Mouse (Mus musculus): Measurements from ENCODE around the gene Pkp1. TPM values are rescaled to one million over a fixed set of nuclear protein-coding genes. Genes with fewer than 3 reads are reported as not detected.

The Pkp1 gene
- polyA plus RNA-seq, 1 experiment from 2014 or later: 0.08 TPM

DNA sequence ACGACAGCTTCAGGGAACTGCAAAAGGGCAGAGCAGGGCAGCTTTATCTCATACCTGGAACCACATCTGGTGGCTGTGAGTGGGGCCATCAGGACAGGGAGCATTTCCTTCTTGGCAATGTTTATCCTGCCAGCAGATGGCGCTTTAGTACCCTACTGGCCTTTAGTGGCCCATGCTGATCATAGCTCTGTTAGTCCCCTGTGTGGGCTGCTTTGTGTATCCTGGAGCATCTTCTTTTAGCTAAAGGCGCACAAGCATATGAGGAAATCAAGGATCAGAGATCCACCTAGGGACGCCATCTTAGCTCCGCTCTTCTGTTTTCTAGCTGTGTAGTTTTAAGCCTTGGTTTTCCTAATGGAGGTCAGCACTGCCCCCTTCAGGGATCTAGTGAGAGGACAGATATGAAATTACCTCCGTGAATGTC lies 71.9 kb downstream of the Pkp1 start:
- Histone ChIP-seq H3K9ac (ENCODE audit: low read length) (no peak overlapping the region), H3K4me3 (ENCODE audit: low read depth, low read length) (no peak overlapping the region), H3K36me3 (ENCODE audit: control insufficient read depth, insufficient read depth, low read length) (no peaks in the 10 kb centered on the region), H3K4me1 (replicated peaks; ENCODE audit: control insufficient read depth, insufficient read depth, low read length) (peaks cover 7% of the 10 kb centered on the region), H3K27ac (ENCODE audit: low read depth) (no peak overlapping the region), H3K27me3 (replicated peaks; ENCODE audit: control insufficient read depth, insufficient read depth, low read length) (no peaks in the 10 kb centered on the region), H3K9me3 (ENCODE audit: control insufficient read depth, low read length) (no peaks in the 10 kb centered on the region), H3K4me2 (ENCODE audit: low read length) (no peak overlapping the region)
- ATAC-seq (replicated peaks; ENCODE audit: low FRiP score, low TSS enrichment, low read depth) (no peak), DNase-seq (ENCODE audit: low spot score) (peak; percentile 78)
- 25% methylated on average over 6 of the region's 6 CpGs for WGBS

- H3K4me3 ChIP-seq (ENCODE audit: low read depth, low read length): no peak overlapping the region
- H3K36me3 ChIP-seq (ENCODE audit: control insufficient read depth, insufficient read depth, low read length): no peaks in the 10 kb centered on the region
- no peak overlapping the region for H3K4me2 ChIP-seq (ENCODE audit: low read length)
- ATAC-seq (replicated peaks; ENCODE audit: low FRiP score, low TSS enrichment, low read depth): no peak
- H3K9ac ChIP-seq (ENCODE audit: low read length): no peak overlapping the region
- no peaks in the 10 kb centered on the region for H3K9me3 ChIP-seq (ENCODE audit: control insufficient read depth, low read length)
- no peak overlapping the region for H3K27ac ChIP-seq (ENCODE audit: low read depth)
- 86% methylated on average over 5 of the region's 5 CpGs for WGBS
- H3K27me3 ChIP-seq (replicated peaks; ENCODE audit: control insufficient read depth, insufficient read depth, low read length): no peaks in the 10 kb centered on the region
- peaks cover 2% of the 10 kb centered on the region for H3K4me1 ChIP-seq (replicated peaks; ENCODE audit: control insufficient read depth, insufficient read depth, low read length)
- no peak for DNase-seq (ENCODE audit: low spot score)
Observed at GRCm38 (mm10) chr1:135846632-135847031, 72.4 kb downstream of the Pkp1 start.

GRCm38 (mm10) chr1:135844481-135844880 lies 74.5 kb downstream of the Pkp1 start:
- no peaks in the 10 kb centered on the region for H3K36me3 ChIP-seq (ENCODE audit: control insufficient read depth, insufficient read depth, low read length)
- no peak overlapping the region for H3K4me2 ChIP-seq (ENCODE audit: low read length)
- WGBS: 63% methylated on average over 6 of the region's 6 CpGs
- H3K4me1 ChIP-seq (replicated peaks; ENCODE audit: control insufficient read depth, insufficient read depth, low read length): peaks cover 2% of the 10 kb centered on the region; the same call in 1 of the 2 replicates
- no peak overlapping the region for H3K4me3 ChIP-seq (ENCODE audit: low read depth, low read length)
- ATAC-seq (replicated peaks; ENCODE audit: low FRiP score, low TSS enrichment, low read depth) (no peak), DNase-seq (ENCODE audit: low spot score) (no peak)
- no peak overlapping the region for H3K9ac ChIP-seq (ENCODE audit: low read length)
- no peaks in the 10 kb centered on the region for H3K27me3 ChIP-seq (replicated peaks; ENCODE audit: control insufficient read depth, insufficient read depth, low read length)
- no peak overlapping the region for H3K27ac ChIP-seq (ENCODE audit: low read depth)
- no peaks in the 10 kb centered on the region for H3K9me3 ChIP-seq (ENCODE audit: control insufficient read depth, low read length)

DNA sequence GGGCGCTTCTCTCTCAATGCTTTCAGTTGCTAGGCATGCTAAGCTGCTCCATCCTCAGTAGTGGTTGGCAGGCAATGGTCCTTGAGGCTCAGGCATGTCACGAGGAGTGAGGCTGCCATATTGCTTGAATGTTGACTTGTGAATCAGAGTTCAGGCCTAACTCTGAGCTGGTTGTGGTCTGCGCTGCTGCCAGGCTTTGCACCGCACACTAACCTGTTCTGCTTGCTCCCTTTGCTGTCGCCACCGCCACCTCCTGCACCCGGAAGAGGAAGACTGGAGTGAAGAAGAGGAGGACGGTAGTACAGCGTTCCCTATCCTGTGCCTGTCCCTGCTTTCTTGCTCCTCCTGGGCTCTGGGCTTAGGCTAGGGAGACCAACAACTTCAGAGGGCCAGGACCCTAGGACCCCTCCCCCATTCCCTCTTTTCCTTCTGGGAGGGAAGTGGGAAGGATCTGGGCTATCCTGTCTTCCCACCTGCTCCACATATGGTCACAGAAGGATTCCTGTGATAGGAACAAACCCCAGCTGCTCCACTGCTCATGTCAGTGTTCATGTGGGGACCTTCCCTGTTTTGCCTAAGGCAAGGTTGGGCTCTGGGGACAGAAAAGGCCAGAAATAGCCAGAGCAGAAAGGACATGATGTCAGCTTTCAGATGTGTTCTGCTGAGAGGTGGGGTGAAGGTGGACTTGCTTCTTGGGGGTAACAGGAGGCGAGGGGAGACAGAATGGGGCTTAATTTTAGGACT lies 75.3 kb downstream of the Pkp1 start:
- no peak for ATAC-seq (replicated peaks; ENCODE audit: low FRiP score, low TSS enrichment, low read depth)
- Histone ChIP-seq H3K4me1 (replicated peaks; ENCODE audit: control insufficient read depth, insufficient read depth, low read length) (peaks cover 2% of the 10 kb centered on the region; the same call in 1 of the 2 replicates), H3K36me3 (ENCODE audit: control insufficient read depth, insufficient read depth, low read length) (no peaks in the 10 kb centered on the region), H3K27ac (ENCODE audit: low read depth) (no peak overlapping the region), H3K9me3 (ENCODE audit: control insufficient read depth, low read length) (no peaks in the 10 kb centered on the region), H3K4me3 (ENCODE audit: low read depth, low read length) (no peak overlapping the region), H3K4me2 (ENCODE audit: low read length) (no peak overlapping the region), H3K9ac (ENCODE audit: low read length) (no peak overlapping the region), H3K27me3 (replicated peaks; ENCODE audit: control insufficient read depth, insufficient read depth, low read length) (no peaks in the 10 kb centered on the region)
- 86% methylated on average over 10 of the region's 10 CpGs for WGBS
- no peak for DNase-seq (ENCODE audit: low spot score)

- Histone ChIP-seq H3K4me1 (replicated peaks; ENCODE audit: control insufficient read depth, insufficient read depth, low read length) (peaks cover 9% of the 10 kb centered on the region), H3K36me3 (ENCODE audit: control insufficient read depth, insufficient read depth, low read length) (no peaks in the 10 kb centered on the region), H3K9me3 (ENCODE audit: control insufficient read depth, low read length) (no peaks in the 10 kb centered on the region), H3K27me3 (replicated peaks; ENCODE audit: control insufficient read depth, insufficient read depth, low read length) (no peaks in the 10 kb centered on the region), H3K9ac (ENCODE audit: low read length) (no peak overlapping the region), H3K4me3 (ENCODE audit: low read depth, low read length) (no peak overlapping the region), H3K4me2 (ENCODE audit: low read length) (no peak overlapping the region), H3K27ac (ENCODE audit: low read depth) (no peak overlapping the region)
- no peak for ATAC-seq (replicated peaks; ENCODE audit: low FRiP score, low TSS enrichment, low read depth)
- no peak for DNase-seq (ENCODE audit: low spot score)
- 71% methylated on average over 15 of the region's 15 CpGs for WGBS
Observed at GRCm38 (mm10) chr1:135840675-135841395, 78.2 kb downstream of the Pkp1 start.

DNA sequence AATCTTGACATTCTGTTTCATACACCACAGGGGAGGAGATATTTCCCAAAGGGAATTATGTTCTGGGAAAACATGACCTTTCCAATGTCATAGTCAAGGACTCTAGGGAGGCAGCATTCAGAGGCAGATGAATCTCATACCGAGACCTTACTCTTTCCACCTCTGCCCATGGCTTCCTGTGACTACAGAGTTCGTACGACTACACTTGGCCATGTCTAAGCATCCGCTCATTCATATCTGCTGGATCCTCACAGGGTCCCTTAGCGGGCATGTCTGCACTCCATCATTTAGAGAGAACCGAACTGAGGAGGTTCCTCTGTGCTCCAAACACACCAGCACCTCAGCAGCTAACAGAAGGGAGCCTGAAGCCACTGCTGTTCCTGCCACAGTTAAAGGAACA lies 79.9 kb downstream of the Pkp1 start:
- no peak overlapping the region for H3K4me2 ChIP-seq (ENCODE audit: low read length)
- no peak overlapping the region for H3K9ac ChIP-seq (ENCODE audit: low read length)
- ATAC-seq (replicated peaks; ENCODE audit: low FRiP score, low TSS enrichment, low read depth): no peak
- H3K27me3 ChIP-seq (replicated peaks; ENCODE audit: control insufficient read depth, insufficient read depth, low read length): no peaks in the 10 kb centered on the region
- 87% methylated on average over 6 of the region's 6 CpGs for WGBS
- H3K4me1 ChIP-seq (replicated peaks; ENCODE audit: control insufficient read depth, insufficient read depth, low read length): peaks cover 13% of the 10 kb centered on the region
- DNase-seq (ENCODE audit: low spot score): no peak
- H3K4me3 ChIP-seq (ENCODE audit: low read depth, low read length): no peak overlapping the region
- no peaks in the 10 kb centered on the region for H3K9me3 ChIP-seq (ENCODE audit: control insufficient read depth, low read length)
- H3K36me3 ChIP-seq (ENCODE audit: control insufficient read depth, insufficient read depth, low read length): no peaks in the 10 kb centered on the region
- H3K27ac ChIP-seq (ENCODE audit: low read depth): no peak overlapping the region

- no peak overlapping the region for H3K9ac ChIP-seq (ENCODE audit: low read length)
- WGBS: 62% methylated on average over 4 of the region's 4 CpGs
Observed at GRCm38 (mm10) chr1:135838626-135839025, 80.4 kb downstream of the Pkp1 start.

GRCm38 (mm10) chr1:135835716-135836483 lies 83.1 kb downstream of the Pkp1 start, which contains the start of gene Tnnt2:
Gene Tnnt2 (plus strand): TSS chr1:135836354.
- 27% methylated on average over 9 of the region's 9 CpGs for WGBS
- ATAC-seq (replicated peaks; ENCODE audit: low FRiP score, low TSS enrichment, low read depth): no peak
- no peak for DNase-seq (ENCODE audit: low spot score)

More at GRCm38 (mm10) chr1:135838626-135839025, 80.4 kb downstream of the Pkp1 start:
- peaks cover 13% of the 10 kb centered on the region for H3K4me1 ChIP-seq (replicated peaks; ENCODE audit: control insufficient read depth, insufficient read depth, low read length)
- no peak overlapping the region for H3K4me3 ChIP-seq (ENCODE audit: low read depth, low read length)
- DNase-seq (ENCODE audit: low spot score): no peak
- H3K27me3 ChIP-seq (replicated peaks; ENCODE audit: control insufficient read depth, insufficient read depth, low read length): no peaks in the 10 kb centered on the region
- no peak for ATAC-seq (replicated peaks; ENCODE audit: low FRiP score, low TSS enrichment, low read depth)
- H3K36me3 ChIP-seq (ENCODE audit: control insufficient read depth, insufficient read depth, low read length): no peaks in the 10 kb centered on the region
- H3K27ac ChIP-seq (ENCODE audit: low read depth): no peak overlapping the region
- no peaks in the 10 kb centered on the region for H3K9me3 ChIP-seq (ENCODE audit: control insufficient read depth, low read length)
- no peak overlapping the region for H3K4me2 ChIP-seq (ENCODE audit: low read length)

More at GRCm38 (mm10) chr1:135835716-135836483, 83.1 kb downstream of the Pkp1 start, which contains the start of gene Tnnt2:
- H3K4me3 ChIP-seq (ENCODE audit: low read depth, low read length): no peak within 1 kb of the TSS
- no peak within 1 kb of the TSS for H3K9ac ChIP-seq (ENCODE audit: low read length)
- H3K9me3 ChIP-seq (ENCODE audit: control insufficient read depth, low read length): no peaks in the 10 kb centered on the region
- H3K4me1 ChIP-seq (replicated peaks; ENCODE audit: control insufficient read depth, insufficient read depth, low read length): peaks cover 13% of the 10 kb centered on the region
- H3K4me2 ChIP-seq (ENCODE audit: low read length): no peak within 1 kb of the TSS
- no peaks in the 10 kb centered on the region for H3K36me3 ChIP-seq (ENCODE audit: control insufficient read depth, insufficient read depth, low read length)
- H3K27ac ChIP-seq (ENCODE audit: low read depth): peak within 1 kb of the TSS; percentile 23; the same call in 1 of the 2 replicates
- H3K27me3 ChIP-seq (replicated peaks; ENCODE audit: control insufficient read depth, insufficient read depth, low read length): no peaks in the 10 kb centered on the region

Data from intestine, embryonic 14.5 days (tissue).